Mouse (Mus musculus): ENCODE measurements around the gene Lce3a. TPM values are rescaled to one million over a fixed set of nuclear protein-coding genes. Genes with fewer than 3 reads are reported as not detected.

Lce3a gene
- polyA plus RNA-seq (2012; rRNA removed; ENCODE audit: low replicate concordance), result not detected in 2 replicates

DNA sequence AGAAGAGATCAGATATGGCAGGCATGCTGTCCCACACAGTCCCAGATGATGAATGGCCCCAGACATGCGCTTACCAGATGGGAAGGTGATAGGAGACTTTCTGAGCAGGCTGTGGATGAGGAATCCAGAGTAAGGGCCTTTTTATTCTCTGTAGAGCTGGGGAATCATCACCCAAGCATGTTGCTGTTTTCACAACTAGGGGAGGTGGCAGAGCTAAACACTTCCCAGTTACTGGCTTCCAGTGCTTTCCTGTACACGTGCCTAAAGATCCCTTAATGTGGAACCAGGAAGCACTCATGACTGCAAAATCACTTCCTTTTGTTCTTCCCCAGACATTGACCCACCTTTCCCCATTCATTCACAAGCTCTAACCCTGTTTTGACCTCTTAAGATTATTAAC, at the start of gene Lce3a:
Gene Lce3a, minus strand, starts transcription at position 101 of the 400 bp plus-strand sequence.

DNA sequence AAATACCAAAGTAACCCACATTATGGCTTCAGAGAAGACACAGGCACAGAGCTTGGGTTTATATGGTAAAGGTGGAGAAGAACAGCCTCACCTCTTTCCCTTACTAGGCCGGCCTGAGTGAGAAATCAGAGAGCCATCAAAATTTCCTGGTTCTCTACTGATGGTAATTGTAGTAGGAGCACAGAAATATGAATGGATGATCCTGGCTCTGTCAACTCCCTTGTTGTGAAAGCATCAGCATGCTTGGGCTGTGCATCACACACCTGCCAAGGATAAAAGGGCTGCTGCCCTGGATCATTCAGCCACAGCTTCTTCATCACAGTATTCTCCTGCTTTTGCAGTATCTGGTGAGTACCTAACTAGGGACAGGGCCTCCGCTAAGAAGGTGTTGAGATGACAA, 40.7 kb upstream of the Lce3a start, which contains the start of gene Lce3e:
Gene Lce3e, plus strand, starts transcription at position 301 of the 400 bp plus-strand sequence.

DNA sequence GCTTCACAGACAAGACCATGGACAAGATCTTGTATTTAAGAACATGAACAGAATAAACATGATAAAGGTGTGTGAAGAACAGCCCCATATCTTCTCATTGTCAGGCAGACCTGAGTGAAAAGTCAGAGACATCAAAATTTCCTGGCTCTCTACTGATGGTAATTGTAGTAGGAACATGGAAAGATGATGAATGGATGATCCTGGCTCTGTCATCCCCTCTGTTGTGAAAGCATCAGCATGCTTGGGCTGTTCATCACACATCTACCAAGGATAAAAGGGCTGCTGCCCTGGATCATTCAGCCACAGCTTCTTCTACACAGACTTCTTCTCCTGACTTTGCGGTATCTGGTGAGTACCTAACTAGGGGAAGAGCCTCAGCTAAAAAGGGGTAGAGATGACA, 31.1 kb upstream of the Lce3a start, which contains the start of gene Lce3d:
Gene Lce3d, plus strand, starts transcription at position 301 of the 400 bp plus-strand sequence.

DNA sequence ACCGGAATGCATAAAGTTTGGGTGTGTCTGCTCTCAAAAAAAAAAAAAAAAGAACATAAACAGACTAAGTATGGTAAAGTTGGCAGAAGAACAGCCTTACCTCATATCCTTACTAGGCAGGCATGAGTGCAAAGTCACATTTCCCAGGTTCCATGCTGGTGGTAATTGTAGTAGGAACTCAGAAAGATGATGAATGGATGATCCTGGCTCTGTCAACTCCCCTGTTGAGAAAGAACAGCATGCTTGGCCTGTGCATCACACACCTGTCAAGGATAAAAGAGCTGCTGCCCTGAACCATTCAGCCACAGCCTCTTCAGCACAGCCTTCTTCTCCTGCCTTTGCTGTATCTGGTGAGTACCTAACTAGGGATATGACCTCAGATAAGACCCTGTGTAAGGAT, 18.2 kb upstream of the Lce3a start, which contains the start of gene Lce3c:
Gene Lce3c, plus strand, starts transcription at position 301 of the 400 bp plus-strand sequence.

DNA sequence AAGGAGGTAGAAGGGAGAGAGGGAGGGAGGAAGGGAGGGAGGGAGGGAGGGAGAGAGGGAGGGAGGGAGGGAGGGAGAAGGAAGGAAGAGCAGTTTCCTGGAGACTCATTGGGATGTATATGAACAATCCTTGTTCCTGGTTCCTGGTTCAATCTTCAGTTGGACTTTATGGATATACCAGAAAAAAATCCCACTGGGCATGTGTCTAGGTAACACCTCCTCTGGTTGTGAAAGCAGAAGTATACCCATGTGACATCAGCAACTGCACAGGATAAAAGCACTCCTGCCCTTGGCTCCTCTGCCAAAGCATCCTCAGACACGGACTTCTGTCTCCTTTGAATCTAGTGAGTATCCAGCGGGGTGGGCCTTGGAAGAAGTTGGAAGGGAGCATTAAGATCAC, 6.6 kb upstream of the Lce3a start, which contains the start of gene Lce3b:
Gene Lce3b, plus strand, starts transcription at position 301 of the 400 bp plus-strand sequence.

Other genes starting within 250 kb of the Lce3a start
- not detected in 2 replicates for gene Lce1c, start 247.0 kb downstream of the Lce3a start, polyA plus RNA-seq (2012; rRNA removed; ENCODE audit: low replicate concordance)
- not detected in 2 replicates for gene Lce1d, start 239.0 kb downstream of the Lce3a start, polyA plus RNA-seq (2012; rRNA removed; ENCODE audit: low replicate concordance)
- not detected in 2 replicates for gene Lce1e, start 217.2 kb downstream of the Lce3a start, polyA plus RNA-seq (2012; rRNA removed; ENCODE audit: low replicate concordance)
- not detected in 2 replicates for gene Lce1f, start 205.9 kb downstream of the Lce3a start, polyA plus RNA-seq (2012; rRNA removed; ENCODE audit: low replicate concordance)
- gene Gm38119, start 187.1 kb downstream of the Lce3a start, polyA plus RNA-seq (2012; rRNA removed; ENCODE audit: low replicate concordance), result not detected in 2 replicates
- gene Lce1g, start 173.9 kb downstream of the Lce3a start, polyA plus RNA-seq (2012; rRNA removed; ENCODE audit: low replicate concordance), result not detected in 2 replicates
- gene Lce1h, start 161.2 kb downstream of the Lce3a start, polyA plus RNA-seq (2012; rRNA removed; ENCODE audit: low replicate concordance), result not detected in 2 replicates
- not detected in 2 replicates for gene Lce1i, start 147.3 kb downstream of the Lce3a start, polyA plus RNA-seq (2012; rRNA removed; ENCODE audit: low replicate concordance)
- gene Lce1j, start 135.7 kb downstream of the Lce3a start, polyA plus RNA-seq (2012; rRNA removed; ENCODE audit: low replicate concordance), result not detected in 2 replicates
- gene Lce1k, start 118.3 kb downstream of the Lce3a start, polyA plus RNA-seq (2012; rRNA removed; ENCODE audit: low replicate concordance), result not detected in 2 replicates
- not detected in 2 replicates for gene Kprp, start 99.0 kb downstream of the Lce3a start, polyA plus RNA-seq (2012; rRNA removed; ENCODE audit: low replicate concordance)
- not detected in 2 replicates for gene Lce1l, start 74.9 kb downstream of the Lce3a start, polyA plus RNA-seq (2012; rRNA removed; ENCODE audit: low replicate concordance)
- not detected in 2 replicates for gene 2310050C09Rik, start 56.0 kb downstream of the Lce3a start, polyA plus RNA-seq (2012; rRNA removed; ENCODE audit: low replicate concordance)
- not detected in 2 replicates for gene Lce3b, start 6.7 kb upstream of the Lce3a start, polyA plus RNA-seq (2012; rRNA removed; ENCODE audit: low replicate concordance)
- 0.27 TPM in 1 of 2 replicates, not detected in the other for gene Lce3c, start 18.3 kb upstream of the Lce3a start, polyA plus RNA-seq (2012; rRNA removed; ENCODE audit: low replicate concordance)
- not detected in 2 replicates for gene Lce3d, start 31.2 kb upstream of the Lce3a start, polyA plus RNA-seq (2012; rRNA removed; ENCODE audit: low replicate concordance)
- not detected in 2 replicates for gene Lce3e, start 40.8 kb upstream of the Lce3a start, polyA plus RNA-seq (2012; rRNA removed; ENCODE audit: low replicate concordance)
- gene Lce3f, start 66.0 kb upstream of the Lce3a start, polyA plus RNA-seq (2012; rRNA removed; ENCODE audit: low replicate concordance), result not detected in 2 replicates
- not detected in 2 replicates for gene Crct1, start 89.5 kb upstream of the Lce3a start, polyA plus RNA-seq (2012; rRNA removed; ENCODE audit: low replicate concordance)
- not detected in 2 replicates for gene Lce1m, start 92.8 kb upstream of the Lce3a start, polyA plus RNA-seq (2012; rRNA removed; ENCODE audit: low replicate concordance)
- gene Gm4858, start 142.6 kb upstream of the Lce3a start, polyA plus RNA-seq (2012; rRNA removed; ENCODE audit: low replicate concordance), result not detected in 2 replicates
- not detected in 2 replicates for gene Crnn, start 218.6 kb upstream of the Lce3a start, polyA plus RNA-seq (2012; rRNA removed; ENCODE audit: low replicate concordance)

Data from subcutaneous adipose tissue, adult 2 months (tissue).